Comparison of ENCODE assay signal across 10 mouse cellular contexts in genomic region chr2:152781031-152781711, GRCm38 (mm10). TPM values are rescaled to one million over a fixed set of nuclear protein-coding genes. Genes with fewer than 3 reads are reported as not detected.
DNase-seq lines count a peak whose midpoint lies in the region; ATAC-seq and TF ChIP-seq lines count a peak whose summit lies in the region.
"Had no signal": no experiment of that assay in that cellular context is flagged by ENCODE, and none has a peak within 500 bp of the region (broad histone marks: within the 10 kb centered on the region; RNA-seq: fewer than 3 reads in every experiment).

No protein-coding gene starts in this region.

- no peak overlapping the region for H3K4me3 ChIP-seq in heart, embryonic 14.5 days (ENCODE audit: control insufficient read depth in 1 of 2, insufficient read depth in 1 of 2, low read depth in 1 of 2, low read length in 2 of 2)
- H3K4me3 ChIP-seq in spleen, adult 2 months (ENCODE audit: extremely low read depth, insufficient read depth, insufficient read length), result no peak overlapping the region
- no peak overlapping the region for H3K4me3 ChIP-seq in intestine, postnatal 0 days (ENCODE audit: low read depth, low read length)
- H3K4me3 ChIP-seq: embryonic facial prominence, embryonic 13.5 days; lung, embryonic 15.5 days had no signal

- no peak for DNase-seq in heart, postnatal 25 days (ENCODE audit: low spot score)
- DNase-seq in spleen, adult 2 months (ENCODE audit: low read depth in 1 of 2, low spot score in 2 of 2), result no peak
- no peak for DNase-seq in spleen, postnatal 14 days (ENCODE audit: low spot score in 2 of 2)
- no peak for DNase-seq in cerebellum, postnatal 36 days

- intact Hi-C loops in heart, postnatal 25 days (cut with DNase I), result no loop called here

- TF ChIP-seq POLR2A in spleen, adult 2 months (IDR thresholded peaks at IDR 0.05; ENCODE audit: low read depth, low read length), result no peak

- H3K9ac ChIP-seq in heart, embryonic 14.5 days (ENCODE audit: low read length), result 0 out of 2 replicates have a peak overlapping the region, but pooled peaks have one; percentile 21
- H3K9ac ChIP-seq in intestine, postnatal 0 days (ENCODE audit: low read depth, low read length), result no peak overlapping the region
- H3K9ac ChIP-seq: embryonic facial prominence, embryonic 13.5 days; lung, embryonic 15.5 days had no signal

- H3K36me3 ChIP-seq in heart, embryonic 14.5 days (ENCODE audit: control insufficient read depth, insufficient read depth, low read length), result peaks cover 26% of the 10 kb centered on the region
- no peaks in the 10 kb centered on the region for H3K36me3 ChIP-seq in spleen, adult 2 months (ENCODE audit: control insufficient read depth, insufficient read depth, low read length)
- H3K36me3 ChIP-seq in intestine, postnatal 0 days (ENCODE audit: control insufficient read depth, insufficient read depth), result peaks cover 31% of the 10 kb centered on the region

- H3K27ac ChIP-seq in heart, embryonic 14.5 days (replicated peaks in 1 of 2; ENCODE audit: control insufficient read depth in 1 of 2, insufficient read depth in 1 of 2, low read depth in 2 of 2, low read length in 2 of 2), result no peak overlapping the region
- H3K27ac ChIP-seq in spleen, adult 2 months (ENCODE audit: insufficient read depth, low read length), result 0 out of 2 replicates have a peak overlapping the region, but pooled peaks have one; percentile 13
- peak overlapping the region; percentile 50 for H3K27ac ChIP-seq in intestine, postnatal 0 days (ENCODE audit: low read depth, low read length)
- H3K27ac ChIP-seq: embryonic facial prominence, embryonic 13.5 days; lung, embryonic 15.5 days had no signal

- WGBS in heart, embryonic 14.5 days, result 72% methylated on average over 3 of the region's 3 CpGs
- WGBS in spleen, adult 2 months, result 76% methylated on average over 3 of the region's 3 CpGs
- WGBS in intestine, postnatal 0 days, result 91% methylated on average over 3 of the region's 3 CpGs

- H3K27me3 ChIP-seq in heart, embryonic 14.5 days (ENCODE audit: control insufficient read depth, insufficient read depth, low read length), result no peaks in the 10 kb centered on the region
- H3K27me3 ChIP-seq in spleen, adult 2 months (ENCODE audit: control insufficient read depth, insufficient read depth, low read length), result no peaks in the 10 kb centered on the region
- H3K27me3 ChIP-seq in intestine, postnatal 0 days (replicated peaks; ENCODE audit: control insufficient read depth, insufficient read depth, low read length), result no peaks in the 10 kb centered on the region
- H3K27me3 ChIP-seq: embryonic facial prominence, embryonic 13.5 days; lung, embryonic 15.5 days had no signal

- ATAC-seq in heart, embryonic 14.5 days (ENCODE audit: insufficient number of reproducible peaks, insufficient read depth, low FRiP score, low read depth), result no peak
- ATAC-seq in intestine, postnatal 0 days, result peak; percentile 45
- peak; percentile 34; the same call in 1 of the 2 replicates for ATAC-seq in monocyte, adult 5-6 weeks (replicated peaks; ENCODE audit: insufficient number of reproducible peaks, low FRiP score, low TSS enrichment, poor library complexity, severe bottlenecking)
- no peak for ATAC-seq in inflammation-experienced regulatory T-cells, adult 6 months

- H3K4me1 ChIP-seq in heart, embryonic 14.5 days (ENCODE audit: control insufficient read depth in 2 of 2, insufficient read depth in 2 of 2, low read length in 2 of 2), result peaks cover 20 to 31% of the 10 kb centered on the region in 2 experiments
- peaks cover 4% of the 10 kb centered on the region; the same call in 1 of the 2 replicates for H3K4me1 ChIP-seq in spleen, adult 2 months (ENCODE audit: control insufficient read depth, insufficient read depth, insufficient read length)
- H3K4me1 ChIP-seq in intestine, postnatal 0 days (replicated peaks; ENCODE audit: control insufficient read depth, insufficient read depth, low read length), result no peaks in the 10 kb centered on the region

- no peaks in the 10 kb centered on the region for H3K9me3 ChIP-seq in heart, embryonic 14.5 days (ENCODE audit: control insufficient read depth, low read length)
- H3K9me3 ChIP-seq in intestine, postnatal 0 days (ENCODE audit: control insufficient read depth), result no peaks in the 10 kb centered on the region
- H3K9me3 ChIP-seq: embryonic facial prominence, embryonic 13.5 days; lung, embryonic 15.5 days had no signal

- H3K4me2 ChIP-seq in heart, embryonic 14.5 days (ENCODE audit: low read length), result no peak overlapping the region
- no peak overlapping the region for H3K4me2 ChIP-seq in intestine, postnatal 0 days (replicated peaks; ENCODE audit: low read depth)
- H3K4me2 ChIP-seq: embryonic facial prominence, embryonic 13.5 days; lung, embryonic 15.5 days had no signal

- TF ChIP-seq CTCF in spleen, adult 2 months (IDR thresholded peaks at IDR 0.05; ENCODE audit: extremely low read depth, insufficient read depth, insufficient read length, insufficient replicate concordance), result no peak
- TF ChIP-seq CTCF in intestine, postnatal 0 days (IDR thresholded peaks at IDR 0.05; ENCODE audit: low read depth), result no peak

RNA-seq across cellular contexts. Expression of gene Cox4i2, which starts 27.2 kb away (rescaled TPM):
- 18.5 and 18.6 TPM in 2 replicates for polyA plus RNA-seq in heart, embryonic 14.5 days (2014; fragmentation: Nextera tagmentation; extraction: Ambion mirVana)
- 10 to 100 TPM; 12.2 to 16.8 TPM for total RNA-seq in heart, postnatal 25 days (2021)
- 0.56 and 0.59 TPM in 2 replicates for polyA plus RNA-seq in spleen, adult 2 months (2012; rRNA removed)
- 9.3 and 9.5 TPM in 2 replicates for polyA plus RNA-seq in intestine, postnatal 0 days (2015; fragmentation: Nextera tagmentation; extraction: Ambion mirVana)
- total RNA-seq in monocyte, adult 5-6 weeks (2017), result not detected in 3 replicates
- polyA plus RNA-seq in inflammation-experienced regulatory T-cells, adult 6 months (2017; shearing (Covaris generic)), result not detected

RNA-seq across cellular contexts. Expression of gene Id1, which starts 45.1 kb away (rescaled TPM):
- 56.8 and 61.1 TPM in 2 replicates for polyA plus RNA-seq in heart, embryonic 14.5 days (2014; fragmentation: Nextera tagmentation; extraction: Ambion mirVana)
- 10 to 100 TPM; 37.8 to 57.0 TPM for total RNA-seq in heart, postnatal 25 days (2021)
- polyA plus RNA-seq in spleen, adult 2 months (2012; rRNA removed), result 53.5 and 84.4 TPM in 2 replicates
- 76.1 and 92.4 TPM in 2 replicates for polyA plus RNA-seq in intestine, postnatal 0 days (2015; fragmentation: Nextera tagmentation; extraction: Ambion mirVana)
- 3.7 to 18.6 TPM (median 15.7 TPM) in 3 replicates for total RNA-seq in monocyte, adult 5-6 weeks (2017)
- polyA plus RNA-seq in inflammation-experienced regulatory T-cells, adult 6 months (2017; shearing (Covaris generic)), result under 1 TPM in 1 of 3 experiments, not detected in 2; 0.91 TPM

RNA-seq across cellular contexts. Expression of gene Bcl2l1, which starts 50.4 kb away (rescaled TPM):
- 59.0 and 68.1 TPM in 2 replicates for polyA plus RNA-seq in heart, embryonic 14.5 days (2014; fragmentation: Nextera tagmentation; extraction: Ambion mirVana)
- total RNA-seq in heart, postnatal 25 days (2021), result 10 to 100 TPM; 58.6 to 59.0 TPM
- polyA plus RNA-seq in spleen, adult 2 months (2012; rRNA removed), result 36.2 and 57.4 TPM in 2 replicates
- 58.5 and 62.5 TPM in 2 replicates for polyA plus RNA-seq in intestine, postnatal 0 days (2015; fragmentation: Nextera tagmentation; extraction: Ambion mirVana)
- total RNA-seq in monocyte, adult 5-6 weeks (2017), result 11.8 to 39.0 TPM (median 21.7 TPM) in 3 replicates
- polyA plus RNA-seq in inflammation-experienced regulatory T-cells, adult 6 months (2017; shearing (Covaris generic)), result 10 to 100 TPM; 36.5 to 64.5 (median 41.8) TPM

Comparison
In these comparisons a context has a peak if more than half of its experiments do, and no peak if none do; other contexts are left out.
1. ATAC-seq: peak in intestine, postnatal 0 days (single experiment) and monocyte, adult 5-6 weeks (single experiment); none in heart, embryonic 14.5 days (single experiment) and inflammation-experienced regulatory T-cells, adult 6 months (single experiment).
2. H3K27ac ChIP-seq: peak in spleen, adult 2 months (single experiment) and intestine, postnatal 0 days (single experiment); none in heart, embryonic 14.5 days (0 of 2).
3. RNA of gene Id1, which starts 45.1 kb away (polyA plus RNA-seq): 76.1 to 92.4 TPM in intestine, postnatal 0 days, 56.8 to 61.1 TPM in heart, embryonic 14.5 days and 53.5 to 84.4 TPM in spleen, adult 2 months; 0.91 TPM in inflammation-experienced regulatory T-cells, adult 6 months; every median in the first group is over 10 times any median in the second.